Mouse (Mus musculus): ENCODE data around the gene Treh. TPM values are rescaled to one million over a fixed set of nuclear protein-coding genes. Genes with fewer than 3 reads are reported as not detected.

Gene Treh
- total and polyA plus RNA-seq, 2 experiments from 2014 or later, result not detected

DNA sequence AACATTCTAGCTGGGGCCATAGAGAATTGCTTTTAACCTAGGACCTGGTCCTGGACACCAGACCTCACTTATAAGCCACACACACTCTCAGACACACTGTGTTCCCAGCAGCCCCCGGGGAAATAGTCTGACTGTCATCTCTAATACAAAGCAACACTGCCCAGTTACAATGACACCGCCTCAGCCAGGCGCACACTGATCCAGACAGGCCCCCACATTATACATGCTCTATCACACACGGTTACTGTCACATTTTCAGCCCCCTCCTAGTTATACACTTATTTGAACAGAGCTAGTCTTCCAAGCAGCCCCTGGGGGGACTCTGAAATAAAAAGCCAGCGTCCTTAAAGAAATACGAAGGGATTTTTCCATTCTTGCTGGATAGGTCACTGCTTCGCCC is 49.5 kb downstream of the Treh start:
- no peak for TF ChIP-seq CTCF (IDR thresholded peaks at IDR 0.05)
- Histone ChIP-seq H3K9ac (replicated peaks; ENCODE audit: low read length, poor library complexity, severe bottlenecking) (no peak overlapping the region), H3K36me3 (ENCODE audit: insufficient read depth, low read length) (peaks cover 2% of the 10 kb centered on the region; the same call in 1 of the 2 replicates), H3K4me1 (ENCODE audit: insufficient read depth, low read length) (peaks cover 26% of the 10 kb centered on the region), H3K27me3 (ENCODE audit: insufficient read depth, low read length) (no peaks in the 10 kb centered on the region), H3K4me3 (ENCODE audit: low read depth, low read length) (no peak overlapping the region), H3K4me2 (ENCODE audit: low read depth, low read length, poor library complexity, severe bottlenecking) (no peak overlapping the region), H3K9me3 (ENCODE audit: low read length) (no peaks in the 10 kb centered on the region), H3K27ac (ENCODE audit: low read depth, low read length) (no peak overlapping the region)
- WGBS, result 49% methylated on average over 7 of the region's 7 CpGs
- ATAC-seq (ENCODE audit: low FRiP score), result no peak
- DNase-seq (ENCODE audit: low spot score), result peak; percentile 47

DNA sequence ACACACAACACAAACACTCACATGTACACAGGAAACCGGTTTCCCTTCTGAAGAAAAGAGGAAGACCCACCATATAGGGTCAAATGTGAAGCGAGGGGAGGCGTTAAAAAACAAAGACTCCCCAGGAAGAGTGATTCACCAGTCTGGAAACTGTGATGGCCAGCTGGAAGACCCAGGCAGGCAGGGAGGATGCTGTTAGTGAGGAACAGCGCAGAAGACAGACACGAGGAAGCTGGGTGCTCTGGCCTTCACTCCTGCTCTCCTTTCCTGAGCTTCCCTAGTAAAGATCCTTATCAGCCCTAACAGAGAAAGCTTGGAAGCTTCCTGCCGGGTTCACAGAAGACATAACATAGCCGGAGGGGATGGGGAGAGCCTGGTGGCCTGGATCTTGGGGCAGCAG is 50.0 kb downstream of the Treh start:
- ATAC-seq (ENCODE audit: low FRiP score), result no peak
- peak overlapping the region; percentile 8; the same call in 1 of the 2 replicates for H3K27ac ChIP-seq (ENCODE audit: low read depth, low read length)

DNA sequence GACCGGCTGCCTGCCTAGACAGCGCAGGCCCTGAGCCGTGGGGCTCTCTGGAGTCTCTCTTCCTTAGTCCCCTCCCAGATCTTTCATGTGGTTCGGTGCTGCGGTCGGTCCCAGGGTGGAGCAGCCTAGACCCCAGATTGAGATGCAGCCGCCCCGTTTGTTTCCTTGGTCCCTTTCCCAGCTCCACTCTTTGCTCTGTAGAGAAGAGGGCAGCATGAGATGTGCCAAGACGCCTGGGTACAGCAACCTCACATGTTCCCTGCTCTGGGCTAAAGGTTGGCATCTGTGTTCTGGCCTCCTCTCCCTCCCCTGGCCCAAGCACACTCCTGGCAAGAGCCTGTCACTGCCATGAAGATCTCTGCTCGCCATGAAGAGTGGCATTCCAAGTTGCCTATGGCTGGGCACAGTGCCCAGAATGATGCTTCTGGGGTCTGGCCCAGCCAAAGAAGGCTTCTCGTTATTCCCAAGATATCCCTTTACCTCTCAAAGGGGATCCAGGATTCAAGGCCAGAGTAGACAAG is 50.5 kb downstream of the Treh start:
- Histone ChIP-seq H3K4me1 (ENCODE audit: insufficient read depth, low read length) (peaks cover 26% of the 10 kb centered on the region), H3K9me3 (ENCODE audit: low read length) (no peaks in the 10 kb centered on the region), H3K4me2 (ENCODE audit: low read depth, low read length, poor library complexity, severe bottlenecking) (no peak overlapping the region), H3K9ac (replicated peaks; ENCODE audit: low read length, poor library complexity, severe bottlenecking) (no peak overlapping the region), H3K36me3 (ENCODE audit: insufficient read depth, low read length) (no peaks in the 10 kb centered on the region), H3K27ac (ENCODE audit: low read depth, low read length) (peak overlapping the region; percentile 8; the same call in 1 of the 2 replicates), H3K4me3 (ENCODE audit: low read depth, low read length) (no peak overlapping the region), H3K27me3 (ENCODE audit: insufficient read depth, low read length) (no peaks in the 10 kb centered on the region)
- TF ChIP-seq CTCF (IDR thresholded peaks at IDR 0.05), result no peak
- ATAC-seq (ENCODE audit: low FRiP score), result no peak
- WGBS, result 59% methylated on average over 11 of the region's 11 CpGs
- DNase-seq (ENCODE audit: low spot score), result peak; percentile 60

More for the DNA sequence above, 50.0 kb downstream of the Treh start:
- no peak for DNase-seq (ENCODE audit: low spot score)
- TF ChIP-seq CTCF (IDR thresholded peaks at IDR 0.05), result no peak
- 41% methylated on average over 7 of the region's 7 CpGs for WGBS
- H3K27me3 ChIP-seq (ENCODE audit: insufficient read depth, low read length), result no peaks in the 10 kb centered on the region
- H3K9ac ChIP-seq (replicated peaks; ENCODE audit: low read length, poor library complexity, severe bottlenecking), result no peak overlapping the region
- peaks cover 26% of the 10 kb centered on the region for H3K4me1 ChIP-seq (ENCODE audit: insufficient read depth, low read length)
- H3K4me2 ChIP-seq (ENCODE audit: low read depth, low read length, poor library complexity, severe bottlenecking), result no peak overlapping the region
- H3K36me3 ChIP-seq (ENCODE audit: insufficient read depth, low read length), result no peaks in the 10 kb centered on the region
- no peaks in the 10 kb centered on the region for H3K9me3 ChIP-seq (ENCODE audit: low read length)
- no peak overlapping the region for H3K4me3 ChIP-seq (ENCODE audit: low read depth, low read length)

DNA sequence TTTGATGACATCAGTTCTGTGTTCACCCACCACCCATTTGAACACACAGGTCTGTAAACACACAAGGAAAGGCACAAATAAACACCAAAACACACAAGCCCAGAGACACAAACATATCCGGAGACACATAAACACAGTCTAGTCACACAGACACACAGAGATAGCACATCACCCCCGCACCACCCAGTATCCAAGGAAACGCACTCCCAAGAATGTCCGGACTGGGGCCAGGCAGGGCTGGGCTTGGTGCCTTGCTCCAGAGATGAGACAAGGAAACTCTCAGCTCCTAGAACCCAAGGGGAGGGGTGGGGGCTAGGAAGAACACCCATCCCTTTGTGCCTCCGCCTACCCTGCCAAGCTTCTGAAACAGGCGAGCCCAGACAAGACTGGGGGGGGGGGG is 51.2 kb downstream of the Treh start:
- H3K9ac ChIP-seq (replicated peaks; ENCODE audit: low read length, poor library complexity, severe bottlenecking), result no peak overlapping the region
- DNase-seq (ENCODE audit: low spot score) (peak; percentile 79), ATAC-seq (ENCODE audit: low FRiP score) (peak; percentile 20; the same call in 1 of the 2 replicates)
- H3K4me1 ChIP-seq (ENCODE audit: insufficient read depth, low read length), result peaks cover 26% of the 10 kb centered on the region
- H3K4me2 ChIP-seq (ENCODE audit: low read depth, low read length, poor library complexity, severe bottlenecking), result no peak overlapping the region
- no peak overlapping the region for H3K4me3 ChIP-seq (ENCODE audit: low read depth, low read length)
- no peaks in the 10 kb centered on the region for H3K36me3 ChIP-seq (ENCODE audit: insufficient read depth, low read length)
- no peak for TF ChIP-seq CTCF (IDR thresholded peaks at IDR 0.05)
- no peaks in the 10 kb centered on the region for H3K27me3 ChIP-seq (ENCODE audit: insufficient read depth, low read length)
- H3K9me3 ChIP-seq (ENCODE audit: low read length), result no peaks in the 10 kb centered on the region
- no peak overlapping the region for H3K27ac ChIP-seq (ENCODE audit: low read depth, low read length)
- WGBS, result 41% methylated on average over 6 of the region's 6 CpGs

DNA sequence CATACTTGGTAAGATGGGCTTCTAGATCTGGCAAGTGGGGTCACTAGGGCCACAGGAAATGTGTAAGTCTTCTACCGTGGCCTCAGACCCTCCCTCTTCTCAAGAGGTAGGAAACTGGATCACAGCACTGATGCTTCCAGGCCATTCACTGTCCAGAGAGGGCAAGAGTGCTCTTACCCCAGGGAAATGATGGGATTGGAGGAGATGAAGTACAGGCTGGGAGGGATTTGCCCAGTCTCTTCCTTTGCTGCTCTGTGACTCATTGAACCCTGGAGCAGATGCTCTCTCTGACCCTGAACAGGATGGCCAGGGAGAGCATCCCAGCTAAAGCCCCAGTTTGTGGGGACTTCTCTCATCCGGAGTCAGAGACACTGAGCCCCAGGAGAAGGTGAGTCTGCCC is 51.6 kb downstream of the Treh start:
- ATAC-seq (ENCODE audit: low FRiP score), result no peak

DNA sequence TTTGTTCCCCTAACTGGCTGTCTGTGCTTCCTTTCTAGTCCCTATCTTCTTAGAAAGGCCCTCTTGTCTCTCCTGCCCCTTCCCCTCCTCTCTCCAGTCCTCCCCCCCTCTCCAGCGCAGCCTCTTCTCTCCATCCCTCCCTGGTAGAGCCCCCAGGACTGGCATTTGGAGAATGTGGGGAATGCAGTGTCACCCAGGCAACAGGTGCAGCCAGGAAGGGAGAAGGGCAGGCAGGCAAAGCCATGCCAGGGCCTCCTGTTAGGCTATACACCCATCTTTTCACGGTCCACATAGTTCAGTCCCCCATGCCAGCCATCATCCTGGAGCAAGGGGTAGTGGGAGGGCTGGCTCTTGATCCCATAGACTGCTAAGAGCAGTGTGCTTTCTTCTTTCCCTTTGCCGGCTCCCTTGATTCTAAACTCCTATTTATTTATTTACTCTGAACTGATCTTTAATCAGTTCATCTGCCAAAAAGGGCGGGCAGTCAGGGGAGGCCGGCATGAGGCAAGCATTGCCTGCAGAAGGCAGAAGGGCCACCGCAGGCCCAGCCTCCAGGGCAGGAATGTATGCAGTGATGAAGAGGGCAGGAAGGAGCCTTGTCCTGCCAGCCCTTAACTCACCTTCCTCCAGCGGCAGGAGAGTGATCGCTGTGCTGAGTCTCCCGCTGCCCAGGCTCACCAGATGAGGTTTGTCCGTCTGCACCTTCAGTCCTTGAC is 53.6 kb downstream of the Treh start:
- peaks cover 15% of the 10 kb centered on the region for H3K4me1 ChIP-seq (ENCODE audit: insufficient read depth, low read length)
- no peak overlapping the region for H3K27ac ChIP-seq (ENCODE audit: low read depth, low read length)
- WGBS, result 39% methylated on average over 10 of the region's 10 CpGs
- H3K27me3 ChIP-seq (ENCODE audit: insufficient read depth, low read length), result no peaks in the 10 kb centered on the region
- TF ChIP-seq CTCF (IDR thresholded peaks at IDR 0.05), result no peak
- no peaks in the 10 kb centered on the region for H3K9me3 ChIP-seq (ENCODE audit: low read length)
- DNase-seq (ENCODE audit: low spot score), result no peak
- no peak overlapping the region for H3K9ac ChIP-seq (replicated peaks; ENCODE audit: low read length, poor library complexity, severe bottlenecking)
- no peak overlapping the region for H3K4me3 ChIP-seq (ENCODE audit: low read depth, low read length)
- H3K4me2 ChIP-seq (ENCODE audit: low read depth, low read length, poor library complexity, severe bottlenecking), result no peak overlapping the region
- H3K36me3 ChIP-seq (ENCODE audit: insufficient read depth, low read length), result no peaks in the 10 kb centered on the region
- no peak for ATAC-seq (ENCODE audit: low FRiP score)

More for the DNA sequence above, 51.6 kb downstream of the Treh start:
- Histone ChIP-seq H3K4me1 (ENCODE audit: insufficient read depth, low read length) (peaks cover 23% of the 10 kb centered on the region), H3K36me3 (ENCODE audit: insufficient read depth, low read length) (no peaks in the 10 kb centered on the region), H3K27ac (ENCODE audit: low read depth, low read length) (peak overlapping the region; percentile 6; the same call in 1 of the 2 replicates), H3K9me3 (ENCODE audit: low read length) (no peaks in the 10 kb centered on the region), H3K9ac (replicated peaks; ENCODE audit: low read length, poor library complexity, severe bottlenecking) (no peak overlapping the region), H3K27me3 (ENCODE audit: insufficient read depth, low read length) (no peaks in the 10 kb centered on the region), H3K4me2 (ENCODE audit: low read depth, low read length, poor library complexity, severe bottlenecking) (no peak overlapping the region), H3K4me3 (ENCODE audit: low read depth, low read length) (no peak overlapping the region)
- no peak for DNase-seq (ENCODE audit: low spot score)
- no peak for TF ChIP-seq CTCF (IDR thresholded peaks at IDR 0.05)
- 49% methylated on average over 2 of the region's 2 CpGs for WGBS
